Mouse (Mus musculus): Measurements from ENCODE around the gene Ppp1r1b. TPM values are rescaled to one million over a fixed set of nuclear protein-coding genes. Genes with fewer than 3 reads are reported as not detected.

The Ppp1r1b gene
- total RNA-seq, 2 experiments from 2014 or later, result 59.5 to 126 TPM

GRCm38 (mm10) chr11:98340597-98340996, 7.6 kb upstream of the Ppp1r1b start:
- DNase-seq (ENCODE audit: extremely low spot score in 1 of 2, low spot score in 2 of 2), result no peak
- intact Hi-C loops (cut with DNase I), result loop anchor here (5.0 kb wide), 1 partner anchor 117 kb away; no protein-coding TSS in a partner anchor

DNA sequence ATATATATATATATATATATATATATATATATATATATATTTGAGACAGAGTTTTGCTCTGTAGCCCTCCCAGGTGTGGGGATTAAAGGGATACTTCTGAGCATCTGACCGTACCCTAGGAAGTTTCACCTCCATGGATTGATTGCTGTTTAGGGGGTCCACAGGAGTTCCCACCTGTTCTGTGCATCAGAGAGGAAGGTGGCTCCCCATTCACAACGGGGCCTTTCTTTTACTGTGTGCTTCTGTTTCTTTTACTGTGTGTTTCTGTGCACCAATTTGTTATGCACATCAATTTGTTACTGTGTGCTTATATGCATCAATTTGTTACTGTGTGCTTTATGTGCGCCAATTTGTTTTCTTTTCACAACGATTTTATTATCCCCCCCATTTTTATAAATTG, 7.0 kb upstream of the Ppp1r1b start:
- intact Hi-C loops (cut with DNase I), result loop anchor here (5.0 kb wide), 1 partner anchor 116 kb away; no protein-coding TSS in a partner anchor
- no peak for DNase-seq (ENCODE audit: extremely low spot score in 1 of 2, low spot score in 2 of 2)

DNA sequence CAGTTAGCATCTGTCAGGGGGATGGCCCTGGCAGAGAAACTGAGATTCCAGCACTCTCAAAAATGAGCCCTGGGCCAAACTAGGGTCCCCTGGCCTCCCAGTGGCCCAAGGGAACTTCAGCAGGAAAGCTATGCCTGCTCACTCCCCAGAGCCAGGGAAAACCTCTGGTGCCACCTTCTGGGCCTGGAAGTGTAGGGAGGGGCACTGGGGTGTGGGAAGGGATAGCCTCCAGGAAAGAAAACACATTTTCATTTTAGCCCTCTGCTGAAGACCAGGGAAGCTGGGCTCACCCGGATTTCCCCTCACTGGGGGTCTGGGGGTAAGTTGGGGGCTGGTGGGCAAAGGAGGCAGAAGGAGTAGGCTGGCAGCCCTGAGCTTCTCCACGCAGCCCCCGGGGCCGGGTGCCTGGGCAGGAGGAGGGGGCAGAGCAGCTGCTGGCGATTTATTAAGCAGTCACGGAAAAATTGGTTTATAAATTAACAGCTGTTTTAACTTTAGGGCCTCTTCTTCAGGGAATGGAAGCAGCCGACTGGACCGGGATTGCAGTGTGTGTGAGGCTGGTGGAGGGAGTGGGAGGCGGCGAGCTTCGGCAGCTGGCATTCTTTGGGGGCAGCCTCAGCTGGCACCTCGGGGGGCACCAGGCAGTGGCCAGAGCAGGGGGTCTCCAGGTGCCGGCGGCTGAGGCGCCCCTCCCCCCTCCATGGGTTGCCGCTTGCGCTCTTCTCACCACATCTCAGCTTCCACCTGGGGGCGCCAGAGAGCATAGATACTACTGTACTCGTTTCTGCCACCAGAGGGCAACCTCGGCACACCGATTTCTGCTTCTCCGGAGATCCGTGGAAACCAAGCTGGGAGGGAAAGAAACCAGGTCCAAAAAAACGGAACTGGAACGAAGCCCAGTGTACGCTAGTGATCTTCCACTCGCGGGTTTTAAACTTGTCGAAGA, 5.9 kb upstream of the Ppp1r1b start:
- DNase-seq (ENCODE audit: extremely low spot score in 1 of 2, low spot score in 2 of 2), result peak; percentile 88 to 92
- intact Hi-C loops (cut with DNase I), result loop anchor here (1.0 to 5.0 kb wide), 3 partner anchors 47 to 115 kb away; no protein-coding TSS in a partner anchor

- peak in 1 of 2 experiments; percentile 84 for DNase-seq (ENCODE audit: extremely low spot score in 1 of 2, low spot score in 2 of 2)
- intact Hi-C loops (cut with DNase I), result loop anchor here (5.0 kb wide), 1 partner anchor 92 kb away; the partner anchor contains the start of gene Mien1
Observed at GRCm38 (mm10) chr11:98345253-98345652, 3.0 kb upstream of the Ppp1r1b start.

DNA sequence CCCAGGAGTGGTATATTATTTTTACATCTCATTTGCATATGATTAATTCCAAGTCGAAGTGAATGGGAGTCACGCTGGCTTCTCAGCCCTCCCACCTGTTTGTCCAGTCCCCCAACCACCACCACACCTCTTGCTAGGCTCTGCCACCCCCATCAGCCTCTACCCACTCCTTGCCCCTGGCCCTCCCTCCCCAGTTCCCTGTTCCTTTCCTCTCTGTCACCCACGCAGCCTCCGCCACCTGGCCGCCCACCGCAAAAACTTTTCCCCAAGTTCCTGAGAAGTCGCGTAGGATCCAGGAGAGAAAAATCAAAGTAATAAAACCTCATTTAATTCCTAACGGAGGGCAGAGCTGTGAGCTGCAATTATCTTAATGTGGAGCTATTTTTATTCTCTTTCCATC, 2.0 kb upstream of the Ppp1r1b start:
- DNase-seq (ENCODE audit: extremely low spot score in 1 of 2, low spot score in 2 of 2), result no peak

GRCm38 (mm10) chr11:98347385-98348082, 670 bp upstream of the Ppp1r1b start:
- intact Hi-C loops (cut with DNase I), result loop anchor here (5.0 kb wide), 1 partner anchor 90 kb away; the partner anchor contains the start of gene Mien1
- no peak for DNase-seq (ENCODE audit: extremely low spot score in 1 of 2, low spot score in 2 of 2)

More for the DNA sequence above, 2.0 kb upstream of the Ppp1r1b start:
- intact Hi-C loops (cut with DNase I), result loop anchor here (5.0 kb wide), 1 partner anchor 91 kb away; the partner anchor contains the start of gene Mien1

GRCm38 (mm10) chr11:98349308-98349707, 1.1 kb downstream of the Ppp1r1b start:
- intact Hi-C loops (cut with DNase I), result loop anchor here (5.0 kb wide), 1 partner anchor 88 kb away; the partner anchor contains the start of gene Mien1
- DNase-seq (ENCODE audit: extremely low spot score in 1 of 2, low spot score in 2 of 2), result no peak

GRCm38 (mm10) chr11:98352272-98352990, 4.2 kb downstream of the Ppp1r1b start:
- intact Hi-C loops (cut with DNase I), result no loop called here
- DNase-seq (ENCODE audit: extremely low spot score in 1 of 2, low spot score in 2 of 2), result no peak

- no peak for DNase-seq (ENCODE audit: extremely low spot score in 1 of 2, low spot score in 2 of 2)
- intact Hi-C loops (cut with DNase I), result no loop called here
Observed at GRCm38 (mm10) chr11:98353651-98354211, 5.5 kb downstream of the Ppp1r1b start.

- no peak for DNase-seq (ENCODE audit: extremely low spot score in 1 of 2, low spot score in 2 of 2)
- intact Hi-C loops (cut with DNase I), result no loop called here
Observed at GRCm38 (mm10) chr11:98354445-98354844, 6.2 kb downstream of the Ppp1r1b start.

- intact Hi-C loops (cut with DNase I), result no loop called here
Observed at GRCm38 (mm10) chr11:98355732-98356299, 7.6 kb downstream of the Ppp1r1b start.

DNA sequence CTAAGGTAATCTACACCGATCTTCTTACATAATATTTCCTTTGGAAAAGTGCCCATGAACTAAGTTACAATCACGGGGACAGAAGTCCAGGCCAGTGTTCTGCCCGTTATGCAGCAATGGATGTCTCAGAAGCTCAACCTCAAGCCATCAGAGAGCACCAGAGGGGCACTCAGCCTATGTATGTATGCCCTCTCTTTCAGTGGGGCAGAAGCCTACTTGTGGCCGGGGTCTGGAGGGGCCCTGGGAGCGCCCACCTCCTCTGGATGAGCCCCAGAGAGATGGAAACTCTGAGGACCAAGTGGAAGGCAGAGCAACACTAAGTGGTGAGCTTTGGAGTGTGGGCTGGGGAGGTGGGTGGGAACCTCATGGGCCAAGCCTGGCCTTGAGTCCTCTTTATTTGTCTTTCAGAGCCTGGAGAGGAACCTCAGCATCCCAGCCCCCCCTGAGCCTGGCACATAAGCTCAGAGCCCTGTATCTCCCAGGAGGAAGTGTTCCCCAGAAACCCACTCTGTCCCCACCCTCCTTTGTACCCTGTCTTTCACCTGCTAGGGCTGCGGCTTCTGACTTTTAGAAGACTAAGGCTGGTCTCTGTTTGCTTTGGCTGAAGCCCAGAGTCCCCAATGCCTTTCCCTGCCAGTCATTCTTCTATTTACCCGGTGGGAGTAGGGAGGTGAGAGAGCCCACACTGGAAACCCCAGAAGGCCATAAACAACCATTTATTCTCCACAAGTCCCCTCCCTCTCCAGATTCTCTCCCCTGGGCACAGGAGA, 8.6 kb downstream of the Ppp1r1b start:
- intact Hi-C loops (cut with DNase I), result no loop called here
- DNase-seq (ENCODE audit: extremely low spot score in 1 of 2, low spot score in 2 of 2), result no peak

More at GRCm38 (mm10) chr11:98355732-98356299, 7.6 kb downstream of the Ppp1r1b start:
- DNase-seq (ENCODE audit: extremely low spot score in 1 of 2, low spot score in 2 of 2), result no peak

- intact Hi-C loops (cut with DNase I), result no loop called here
- DNase-seq (ENCODE audit: extremely low spot score in 1 of 2, low spot score in 2 of 2), result no peak
Observed at GRCm38 (mm10) chr11:98357396-98358160, 9.4 kb downstream of the Ppp1r1b start.

- DNase-seq (ENCODE audit: extremely low spot score in 1 of 2, low spot score in 2 of 2), result peak; percentile 79 to 97
- intact Hi-C loops (cut with DNase I), result no loop called here
Observed at GRCm38 (mm10) chr11:98358161-98359083, 10.2 kb downstream of the Ppp1r1b start, which contains the start of gene Stard3. Gene Stard3 (plus strand): TSS chr11:98358368.

DNA sequence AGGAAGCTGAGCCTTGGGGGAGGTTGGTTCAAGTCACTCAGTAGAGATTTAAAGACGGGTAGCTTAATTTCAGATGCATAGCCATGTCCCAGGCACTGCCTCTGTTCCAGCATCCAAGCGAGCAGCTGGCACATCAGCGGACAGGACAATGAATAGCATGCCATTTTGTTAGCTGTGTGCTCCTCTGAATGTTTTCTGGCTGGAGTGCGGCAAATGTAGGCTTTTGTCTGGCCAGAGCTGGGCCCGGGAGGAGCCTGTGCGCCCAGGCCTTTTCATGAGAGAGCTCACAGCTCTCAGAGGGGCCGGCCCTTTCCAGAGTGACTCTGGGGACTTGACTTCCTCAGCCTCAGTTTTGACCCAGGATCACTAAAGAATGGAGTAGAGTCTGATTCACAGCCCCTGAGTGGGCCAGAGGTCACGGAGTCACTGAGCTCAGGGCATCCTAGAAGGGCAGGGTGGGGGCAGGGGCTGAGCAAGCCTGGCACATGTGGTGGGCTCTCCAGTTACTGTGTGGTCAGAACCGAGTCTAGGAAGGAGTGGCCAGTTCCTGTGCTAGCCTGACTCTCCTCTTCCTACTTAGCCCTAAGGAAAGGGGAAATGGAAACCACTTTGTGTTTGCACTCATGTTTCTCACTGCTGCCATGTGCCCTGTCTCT, 12.8 kb downstream of the Ppp1r1b start:
- intact Hi-C loops (cut with DNase I), result no loop called here
- DNase-seq (ENCODE audit: extremely low spot score in 1 of 2, low spot score in 2 of 2), result no peak

Data from left cerebral cortex, postnatal 10 days (tissue).